Mouse (Mus musculus) MEL (cell line): ENCODE measurements around the gene Stim1. TPM values are rescaled to one million over a fixed set of nuclear protein-coding genes. Genes with fewer than 3 reads are reported as not detected.

ENCODE experiments used
- DNase-seq: peaks from one replicate; pipeline ENCODE4 v3.0.0; 2011; ENCODE audit warnings: low read depth, low spot score
- H3K27ac ChIP-seq: 2 replicates; pipeline ENCODE4 v1.5.1; 2012; ENCODE audit warnings: low read depth, mild to moderate bottlenecking, control low read depth, low read length, moderate library complexity; ENCODE audit not compliant: control insufficient read depth
- H3K27me3 ChIP-seq, 2 experiments: fragments of 150-350 bp in 1 of 2; sonication (generic) in 1 of 2; 2 replicates each; pipeline ENCODE4 v1.6.1; 2012; ENCODE audit warnings: low read length in 2 of 2, mild to moderate bottlenecking in 2 of 2, improper control_type of control experiment in 1 of 2, moderate library complexity in 1 of 2; ENCODE audit not compliant: insufficient read depth in 2 of 2, control insufficient read depth in 1 of 2
- H3K36me3 ChIP-seq, 2 experiments: 2 replicates each; pipeline ENCODE4 v1.6.1; 2012 to 2014; ENCODE audit warnings: low read length in 2 of 2, improper control_type of control experiment in 1 of 2, inconsistent platforms in 1 of 2, mild to moderate bottlenecking in 1 of 2; ENCODE audit not compliant: insufficient read depth in 2 of 2, control insufficient read depth in 1 of 2
- H3K4me1 ChIP-seq, 2 experiments: fragments of 150-350 bp in 1 of 2; sonication (generic) in 1 of 2; 2 replicates each; pipeline ENCODE4 v1.6.1; 2012; ENCODE audit warnings: low read length in 2 of 2, improper control_type of control experiment in 1 of 2, mild to moderate bottlenecking in 1 of 2; ENCODE audit not compliant: insufficient read depth in 2 of 2, control insufficient read depth in 1 of 2
- H3K4me3 ChIP-seq, 2 experiments: fragments of 150-350 bp in 1 of 2; sonication (generic) in 1 of 2; 2 replicates each; pipeline ENCODE4 v1.5.1; 2012; ENCODE audit warnings: low read depth in 2 of 2, low read length in 2 of 2, mild to moderate bottlenecking in 2 of 2, moderate library complexity in 2 of 2, control low read depth in 1 of 2, improper control_type of control experiment in 1 of 2; ENCODE audit not compliant: control insufficient read depth in 1 of 2, insufficient read depth in 1 of 2
- H3K79me2 ChIP-seq: 2 replicates; pipeline ENCODE4 v1.6.1; 2012; ENCODE audit warnings: mild to moderate bottlenecking, low read length, moderate library complexity; ENCODE audit not compliant: control insufficient read depth, poor library complexity, insufficient read depth
- H3K9ac ChIP-seq: 2 replicates; pipeline ENCODE4 v1.6.1; 2012; ENCODE audit warnings: low read depth, mild to moderate bottlenecking, control low read depth, low read length, moderate library complexity; ENCODE audit not compliant: control insufficient read depth, poor library complexity, severe bottlenecking
- H3K9me3 ChIP-seq: fragments of 150-350 bp; sonication (generic); replicated peaks from 2 replicates; pipeline ENCODE4 v1.6.1; 2012; ENCODE audit warnings: mild to moderate bottlenecking, low read length, improper control_type of control experiment, moderate library complexity; ENCODE audit not compliant: insufficient read depth
- E2F4 ChIP-seq: IDR thresholded peaks from 2 replicates; pipeline ENCODE4 v1.6.1; 2011; ENCODE audit warnings: low read depth, low read length, improper control_type of control experiment, borderline replicate concordance
- ELF1 ChIP-seq: IDR thresholded peaks from 2 replicates; pipeline ENCODE4 v1.6.1; 2014; ENCODE audit warnings: low read depth, mild to moderate bottlenecking, inconsistent platforms, low read length, improper control_type of control experiment, moderate library complexity
- EP300 ChIP-seq, 2 experiments: IDR thresholded peaks; 2 replicates each; pipeline ENCODE4 v1.6.1; 2011; ENCODE audit warnings: improper control_type of control experiment in 2 of 2, low read length in 2 of 2, low read depth in 1 of 2, mild to moderate bottlenecking in 1 of 2
- ETS1 ChIP-seq: IDR thresholded peaks from 2 replicates; pipeline ENCODE4 v1.6.1; 2012; ENCODE audit warnings: low read depth, mild to moderate bottlenecking, inconsistent platforms, low read length, improper control_type of control experiment, moderate library complexity
- GABPA ChIP-seq: IDR thresholded peaks from 2 replicates; pipeline ENCODE4 v1.6.1; 2012; ENCODE audit warnings: low read depth, mild to moderate bottlenecking, inconsistent platforms, low read length, improper control_type of control experiment, moderate library complexity
- GATA1 ChIP-seq: IDR thresholded peaks from 2 replicates; pipeline ENCODE4 v1.6.1; 2011; ENCODE audit warnings: low read depth, low read length, improper control_type of control experiment
- JUND ChIP-seq: IDR thresholded peaks from 2 replicates; pipeline ENCODE4 v1.6.1; 2011; ENCODE audit warnings: low read depth, mild to moderate bottlenecking, improper control_type of control experiment, low read length
- KAT2A ChIP-seq: conservative IDR thresholded peaks from 2 replicates; pipeline ENCODE4 v1.6.1; 2012; ENCODE audit warnings: low read depth, low read length, improper control_type of control experiment, inconsistent platforms
- MEF2A ChIP-seq: IDR thresholded peaks from 2 replicates; pipeline ENCODE4 v1.6.1; 2014; ENCODE audit warnings: low read depth, mild to moderate bottlenecking, inconsistent platforms, low read length, improper control_type of control experiment; ENCODE audit not compliant: poor library complexity, insufficient replicate concordance, severe bottlenecking; ENCODE audit errors: extremely low read depth
- MXI1 ChIP-seq: IDR thresholded peaks from 2 replicates; pipeline ENCODE4 v1.6.1; 2011; ENCODE audit warnings: mild to moderate bottlenecking, low read depth, low read length, improper control_type of control experiment
- MYC ChIP-seq: IDR thresholded peaks from 2 replicates; pipeline ENCODE4 v1.6.1; 2011; ENCODE audit warnings: low read depth, mild to moderate bottlenecking, low read length, improper control_type of control experiment, moderate library complexity
- NELFE ChIP-seq: IDR thresholded peaks from 2 replicates; pipeline ENCODE4 v1.6.1; 2011; ENCODE audit warnings: low read depth, low read length, improper control_type of control experiment
- POLR2AphosphoS2 ChIP-seq: IDR thresholded peaks from 2 replicates; pipeline ENCODE4 v1.6.1; 2011; ENCODE audit warnings: low read length, improper control_type of control experiment
- RCOR1 ChIP-seq: IDR thresholded peaks from 2 replicates; pipeline ENCODE4 v1.6.1; 2012; ENCODE audit warnings: low read depth, mild to moderate bottlenecking, inconsistent platforms, low read length, improper control_type of control experiment
- SIN3A ChIP-seq: IDR thresholded peaks from 2 replicates; pipeline ENCODE4 v1.6.1; 2012; ENCODE audit warnings: low read length, improper control_type of control experiment, inconsistent platforms
- SMC3 ChIP-seq: IDR thresholded peaks from 2 replicates; pipeline ENCODE4 v1.6.1; 2011; ENCODE audit warnings: low read depth, low read length, improper control_type of control experiment
- TBP ChIP-seq: IDR thresholded peaks from 2 replicates; pipeline ENCODE4 v1.8.0; 2011; ENCODE audit warnings: low read depth, low read length, improper control_type of control experiment
- ZC3H11A ChIP-seq: IDR thresholded peaks from 2 replicates; pipeline ENCODE4 v1.6.1; 2012; ENCODE audit warnings: low read depth, mild to moderate bottlenecking, inconsistent platforms, low read length, improper control_type of control experiment
- ZMIZ1 ChIP-seq: IDR thresholded peaks from 2 replicates; pipeline ENCODE4 v1.6.1; 2012; ENCODE audit warnings: low read depth, mild to moderate bottlenecking, inconsistent platforms, low read length, improper control_type of control experiment, moderate library complexity
- ZNF384 ChIP-seq: IDR thresholded peaks from 2 replicates; pipeline ENCODE4 v1.6.1; 2012; ENCODE audit warnings: low read depth, mild to moderate bottlenecking, inconsistent platforms, low read length, improper control_type of control experiment
- polyA plus RNA-seq, 2 experiments: library from polyadenylated mRNA; stranded (reverse) in 1 of 2; unstranded in 1 of 2; fragments of >175 nt in 1 of 2; fragments of >200 nt in 1 of 2; gene quantifications; 2 replicates each; pipeline versions ENCODE4 v1.2.1 to v1.2.4; 2012; ENCODE audit warnings: low replicate concordance in 2 of 2, low read depth in 1 of 2; ENCODE audit not compliant: insufficient read length in 2 of 2, insufficient read depth in 1 of 2, missing spikeins in 1 of 2
- total RNA-seq: library from RNA; depleted of rRNA; stranded (reverse); fragments of 300-350 nt; gene quantifications from 2 replicates; pipeline ENCODE4 v1.2.3, GENCODE M21; 2012

Gene Stim1
- total and polyA plus RNA-seq, 3 experiments = 26.1 to 65.0 TPM; not detected in 1

- H3K9me3 ChIP-seq = no peaks in the 10 kb centered on the region
- peak; percentile 53 for DNase-seq
- H3K4me1 ChIP-seq = peaks cover 38% of the 10 kb centered on the region in 2 experiments
- H3K36me3 ChIP-seq = peaks cover 0 to 54% of the 10 kb centered on the region in 2 experiments; a peak in 2 of 4 replicates
- H3K79me2 ChIP-seq = peaks cover 17% of the 10 kb centered on the region
- TF ChIP-seq ELF1 = no peak
- TF ChIP-seq SIN3A = peak; percentile 54; the same call in 1 of the 2 replicates
- TF ChIP-seq TBP = no peak
- TF ChIP-seq ETS1 = 0 out of 2 replicates have a peak, but pooled peaks have one; percentile 22
- no peak for TF ChIP-seq ZMIZ1
- peak; percentile 79 for TF ChIP-seq ZNF384
- no peak for TF ChIP-seq KAT2A
- TF ChIP-seq MEF2A = 0 out of 2 replicates have a peak, but pooled peaks have one; percentile 30
- TF ChIP-seq, all 39 proteins: peak for 4
- Histone ChIP-seq H3K9ac (peak overlapping the region; percentile 3), H3K4me3 (peak overlapping the region in 1 of 2 experiments; percentile 7; a peak in 2 of 4 replicates), H3K27ac (peak overlapping the region; percentile 71), H3K27me3 (no peaks in the 10 kb centered on the region)
Measured at GRCm38 (mm10) chr7:102312840-102313534, 45.4 kb downstream of the Stim1 start.

GRCm38 (mm10) chr7:102313535-102313863 is 45.9 kb downstream of the Stim1 start:
- Histone ChIP-seq H3K27me3 (no peaks in the 10 kb centered on the region), H3K4me3 (peak overlapping the region in 1 of 2 experiments; percentile 7; a peak in 2 of 4 replicates), H3K9ac (peak overlapping the region; percentile 3), H3K27ac (peak overlapping the region; percentile 71), H3K79me2 (peaks cover 17% of the 10 kb centered on the region), H3K9me3 (no peaks in the 10 kb centered on the region), H3K4me1 (peaks cover 38 to 40% of the 10 kb centered on the region in 2 experiments), H3K36me3 (peaks cover 0 to 57% of the 10 kb centered on the region in 2 experiments; a peak in 2 of 4 replicates)
- TF ChIP-seq GABPA (no peak), JUND (no peak), POLR2AphosphoS2 (no peak), TBP (no peak), ELF1 (no peak)
- DNase-seq = no peak

- H3K27ac ChIP-seq = peak overlapping the region; percentile 95
- peak overlapping the region in 1 of 2 experiments; percentile 27; a peak in 1 of 4 replicates for H3K4me3 ChIP-seq
- DNase-seq = peak; percentile 65
- H3K4me1 ChIP-seq = peaks cover 40 to 41% of the 10 kb centered on the region in 2 experiments
- TF ChIP-seq ZC3H11A (no peak), GATA1 (peak; percentile 50; the same call in 1 of the 2 replicates), MYC (no peak), SMC3 (no peak), MXI1 (no peak), RCOR1 (no peak), ETS1 (peak; percentile 45; the same call in 1 of the 2 replicates), E2F4 (no peak), TBP (0 out of 2 replicates have a peak, but pooled peaks have one; percentile 39), EP300 (IDR thresholded peaks at IDR 0.05; ENCODE audit: low read depth in 1 of 2, low read length in 2 of 2) (peak; percentile 28 to 62; a peak in 3 of 4 replicates), SIN3A (peak; percentile 35; the same call in 1 of the 2 replicates), NELFE (no peak), ELF1 (0 out of 2 replicates have a peak, but pooled peaks have one; percentile 21)
- peaks cover 0 to 60% of the 10 kb centered on the region in 2 experiments; a peak in 2 of 4 replicates for H3K36me3 ChIP-seq
- H3K9ac ChIP-seq = peak overlapping the region; percentile 54; the same call in 1 of the 2 replicates
- no peaks in the 10 kb centered on the region for H3K27me3 ChIP-seq
- H3K9me3 ChIP-seq = no peaks in the 10 kb centered on the region
- peaks cover 15% of the 10 kb centered on the region for H3K79me2 ChIP-seq
Measured at GRCm38 (mm10) chr7:102314107-102314506, 46.5 kb downstream of the Stim1 start.
